Mouse (Mus musculus): ENCODE measurements around the gene Gm20604. TPM values are rescaled to one million over a fixed set of nuclear protein-coding genes. Genes with fewer than 3 reads are reported as not detected.

Gene Gm20604
- 10 to 100 TPM; 18.1 to 20.3 TPM for total RNA-seq (2021)
- long read RNA-seq, experiment 1, transcript Gm20604-201 (2 exons, 2,795 nt) = major isoform, 9 of 10 reads
- long read RNA-seq, experiment 1, partial matches to known transcripts = 1 of 10 reads
- long read RNA-seq, experiment 1, other reads (novel, unspliced or antisense) = 0 of 10 reads
- long read RNA-seq, experiment 2, transcript Gm20604-201 (2 exons, 2,795 nt) = major isoform, 8 of 13 reads
- long read RNA-seq, experiment 2, partial matches to known transcripts = 2 of 13 reads
- long read RNA-seq, experiment 2, other reads (novel, unspliced or antisense) = 3 of 13 reads

DNA sequence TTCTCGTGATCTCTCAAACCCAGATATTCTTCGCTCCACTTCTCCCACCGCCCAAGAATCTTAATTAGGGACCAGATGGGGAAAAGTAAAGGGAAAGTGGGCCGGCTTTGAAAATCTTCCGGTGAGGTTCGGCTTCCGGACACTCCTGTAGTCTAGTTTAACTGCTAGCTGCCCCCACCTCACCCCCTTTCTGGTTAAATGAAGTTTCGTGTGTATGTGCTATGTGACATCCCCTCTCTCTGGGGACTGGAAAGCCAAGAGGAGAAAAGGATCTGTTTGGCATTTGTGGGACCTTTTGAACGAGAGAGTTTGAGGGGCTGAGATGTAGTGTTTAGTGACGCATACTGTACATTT lies at the start of gene Gm20604:
Gene Gm20604 (minus strand): TSS at position 270 of the 354 bp plus-strand sequence.
- H3K4me3 ChIP-seq = peak within 1 kb of the TSS; percentile 94
- DNase-seq (ENCODE audit: extremely low spot score in 1 of 2, low spot score in 2 of 2) = peak in 1 of 2 experiments; percentile 25
- no peak for TF ChIP-seq CTCF (IDR thresholded peaks at IDR 0.05)
- intact Hi-C loops (cut with DNase I) = loop anchor here (10.0 kb wide), 1 partner anchor 306 kb away; no protein-coding TSS in a partner anchor
- peak within 1 kb of the TSS; percentile 87 for H3K27ac ChIP-seq

DNA sequence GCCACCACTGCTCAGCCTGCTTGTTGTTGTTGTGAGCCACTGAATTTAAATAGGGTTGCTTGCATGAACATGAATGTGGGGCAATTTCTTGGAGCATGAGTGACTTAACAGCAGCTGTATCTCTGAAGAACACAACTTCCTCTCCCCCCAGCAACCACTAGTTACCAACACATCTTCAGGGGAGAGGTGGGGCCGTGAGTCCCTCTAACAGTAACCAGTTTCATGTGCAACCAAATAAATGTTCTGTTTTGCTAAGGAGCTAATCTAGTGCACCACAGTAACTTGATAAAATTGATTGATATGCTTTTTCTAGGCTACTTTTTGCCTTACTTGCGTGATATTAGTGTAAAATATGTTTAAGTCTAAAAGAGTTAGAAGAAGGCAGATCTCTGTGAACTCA lies 41.1 kb upstream of the Gm20604 start:
- Histone ChIP-seq H3K27ac (no peak overlapping the region), H3K4me3 (no peak overlapping the region)
- DNase-seq (ENCODE audit: extremely low spot score in 1 of 2, low spot score in 2 of 2) = no peak
- intact Hi-C loops (cut with DNase I) = no loop called here
- no peak for TF ChIP-seq CTCF (IDR thresholded peaks at IDR 0.05)

DNA sequence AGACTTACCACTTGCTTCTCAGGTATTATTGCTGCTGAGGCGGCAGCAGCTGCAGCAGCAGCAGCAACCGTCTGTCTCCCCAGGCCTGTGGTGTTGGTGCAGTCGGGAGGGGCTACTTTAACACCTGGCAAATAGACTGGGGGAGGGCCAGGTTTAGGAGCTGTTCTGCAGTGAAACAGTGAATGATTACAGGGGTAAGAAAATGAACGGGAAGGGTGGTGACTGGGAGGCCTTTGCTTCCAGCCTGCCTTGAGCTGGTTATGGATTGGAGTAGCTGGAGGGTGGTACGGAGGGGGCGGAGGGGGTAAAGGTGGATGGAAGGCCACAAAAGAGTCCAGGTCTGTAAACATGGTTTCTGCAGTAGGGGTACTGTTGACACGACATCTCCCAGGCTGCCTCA lies 29.5 kb upstream of the Gm20604 start:
- TF ChIP-seq CTCF (IDR thresholded peaks at IDR 0.05) = no peak
- Histone ChIP-seq H3K4me3 (no peak overlapping the region), H3K27ac (no peak overlapping the region)
- intact Hi-C loops (cut with DNase I) = no loop called here
- DNase-seq (ENCODE audit: extremely low spot score in 1 of 2, low spot score in 2 of 2) = no peak

DNA sequence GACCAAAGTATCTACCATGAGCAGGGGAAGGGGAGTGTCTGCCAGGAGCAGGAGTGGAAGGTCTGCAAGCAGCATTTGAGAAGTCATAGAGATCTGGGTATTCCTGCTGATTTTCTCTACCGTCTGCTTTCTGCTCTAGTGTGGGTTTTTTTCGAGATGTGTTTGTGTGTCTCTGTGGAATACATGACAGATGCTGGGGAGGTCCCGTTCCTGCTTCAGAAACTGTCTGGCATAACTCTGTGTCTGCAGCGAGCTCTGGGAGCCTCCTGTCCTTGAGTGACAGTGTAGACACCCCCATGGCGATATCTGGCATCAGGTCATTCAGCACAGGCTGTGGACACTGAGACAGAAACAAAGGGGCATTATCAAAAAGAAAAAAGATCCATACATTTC lies 27.1 kb upstream of the Gm20604 start:
- no peak for DNase-seq (ENCODE audit: extremely low spot score in 1 of 2, low spot score in 2 of 2)
- intact Hi-C loops (cut with DNase I) = no loop called here

DNA sequence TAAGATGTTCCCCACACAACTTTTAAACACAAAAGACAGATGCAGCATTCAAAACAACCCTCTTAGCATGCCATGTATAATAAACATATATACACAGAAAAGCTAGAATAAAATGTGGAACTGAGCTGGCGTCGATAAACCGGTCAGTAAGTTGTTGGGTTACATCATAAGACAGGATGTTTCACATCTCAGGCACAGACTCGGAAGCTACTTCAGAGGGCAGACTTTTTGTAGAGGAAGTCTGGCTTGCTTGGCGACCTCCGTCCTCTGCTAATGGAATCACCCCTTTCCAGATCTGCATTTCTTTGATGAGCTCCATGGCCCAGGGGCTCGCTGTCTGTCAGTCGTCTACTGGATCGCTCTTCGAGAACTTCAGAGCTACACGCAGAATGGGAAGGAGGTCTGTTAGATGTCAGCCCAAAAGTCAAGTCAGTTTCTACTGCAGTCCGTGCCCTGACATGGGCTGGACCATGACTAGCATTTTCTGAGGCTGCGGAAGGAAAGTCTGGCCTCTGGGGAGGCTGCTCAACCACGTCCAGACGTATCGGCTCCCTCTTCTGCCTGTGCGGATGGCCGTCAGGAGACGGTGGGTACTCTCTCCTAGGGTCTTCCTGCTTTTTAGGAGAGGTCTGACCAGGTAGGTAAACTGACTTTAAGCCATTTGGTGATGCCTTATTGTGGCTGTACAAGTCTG lies 26.6 kb upstream of the Gm20604 start:
- TF ChIP-seq CTCF (IDR thresholded peaks at IDR 0.05) = no peak
- intact Hi-C loops (cut with DNase I) = no loop called here
- Histone ChIP-seq H3K4me3 (no peak overlapping the region), H3K27ac (no peak overlapping the region)
- DNase-seq (ENCODE audit: extremely low spot score in 1 of 2, low spot score in 2 of 2) = no peak

More for the DNA sequence above, 27.1 kb upstream of the Gm20604 start:
- no peak overlapping the region for H3K4me3 ChIP-seq
- H3K27ac ChIP-seq = no peak overlapping the region
- TF ChIP-seq CTCF (IDR thresholded peaks at IDR 0.05) = no peak

DNA sequence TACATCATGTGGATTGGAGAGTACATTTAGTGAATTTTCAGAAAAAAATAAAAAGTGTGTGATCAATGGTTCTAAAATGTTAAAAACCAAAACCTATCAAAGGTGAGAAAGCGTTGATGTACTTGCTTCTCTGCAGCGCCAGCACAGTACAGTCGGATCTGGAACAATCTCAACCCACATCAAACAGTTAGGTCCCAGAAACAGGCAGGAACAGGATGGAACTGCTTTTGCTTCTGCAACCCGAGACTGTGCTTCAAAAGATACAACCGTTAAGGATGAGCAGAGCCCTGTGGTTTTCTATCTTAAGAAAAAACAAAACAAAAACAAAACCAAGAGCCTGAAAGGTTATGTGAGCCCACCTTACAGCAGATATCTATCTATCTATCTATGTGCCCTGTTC lies 24.4 kb upstream of the Gm20604 start:
- no peak for DNase-seq (ENCODE audit: extremely low spot score in 1 of 2, low spot score in 2 of 2)
- no peak overlapping the region for H3K27ac ChIP-seq
- no peak overlapping the region for H3K4me3 ChIP-seq
- intact Hi-C loops (cut with DNase I) = no loop called here
- TF ChIP-seq CTCF (IDR thresholded peaks at IDR 0.05) = no peak

DNA sequence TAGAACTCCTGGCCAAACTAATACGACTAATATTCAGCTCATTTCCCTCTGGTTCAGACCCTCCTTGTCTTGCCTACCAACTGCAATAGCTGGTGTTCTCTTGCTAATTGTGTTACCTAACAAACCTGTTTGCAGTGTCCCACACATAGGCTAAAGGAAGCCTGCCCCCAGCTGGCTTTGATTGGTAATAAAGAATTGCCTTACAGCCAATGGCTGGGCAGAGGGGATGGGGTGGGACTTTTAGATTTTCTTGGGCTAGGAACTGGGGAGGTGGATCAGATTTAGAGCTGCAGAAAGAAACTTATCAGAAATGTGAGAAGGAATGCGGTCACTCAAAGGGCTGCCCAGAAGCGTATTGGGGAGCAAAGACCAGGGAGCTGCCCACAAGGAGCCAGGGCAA lies 21.0 kb upstream of the Gm20604 start:
- H3K27ac ChIP-seq = no peak overlapping the region
- peak; percentile 10; the same call in 1 of the 2 replicates for TF ChIP-seq CTCF (IDR thresholded peaks at IDR 0.05)
- no peak overlapping the region for H3K4me3 ChIP-seq
- DNase-seq (ENCODE audit: extremely low spot score in 1 of 2, low spot score in 2 of 2) = no peak
- intact Hi-C loops (cut with DNase I) = no loop called here

DNA sequence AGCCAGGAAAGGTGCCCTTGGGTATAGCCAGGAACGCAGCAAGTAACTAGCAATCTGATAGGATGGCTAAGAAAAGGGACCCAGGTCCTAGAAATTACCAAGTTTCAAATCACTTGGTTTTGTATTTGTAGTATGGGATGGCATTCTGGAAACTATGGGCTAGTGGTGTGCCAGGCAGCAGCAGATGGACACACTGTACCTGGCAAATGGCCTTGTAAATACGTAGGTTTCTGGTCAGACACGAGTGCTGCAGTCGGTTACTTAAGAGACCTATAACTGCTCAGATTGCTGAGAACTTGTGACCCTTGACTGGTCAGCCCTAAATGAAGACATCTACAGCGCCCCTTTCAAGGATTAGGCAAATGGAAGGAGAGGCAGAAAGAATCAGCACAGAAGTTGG lies 19.7 kb upstream of the Gm20604 start:
- Histone ChIP-seq H3K4me3 (no peak overlapping the region), H3K27ac (no peak overlapping the region)
- TF ChIP-seq CTCF (IDR thresholded peaks at IDR 0.05) = no peak
- intact Hi-C loops (cut with DNase I) = no loop called here
- no peak for DNase-seq (ENCODE audit: extremely low spot score in 1 of 2, low spot score in 2 of 2)

DNA sequence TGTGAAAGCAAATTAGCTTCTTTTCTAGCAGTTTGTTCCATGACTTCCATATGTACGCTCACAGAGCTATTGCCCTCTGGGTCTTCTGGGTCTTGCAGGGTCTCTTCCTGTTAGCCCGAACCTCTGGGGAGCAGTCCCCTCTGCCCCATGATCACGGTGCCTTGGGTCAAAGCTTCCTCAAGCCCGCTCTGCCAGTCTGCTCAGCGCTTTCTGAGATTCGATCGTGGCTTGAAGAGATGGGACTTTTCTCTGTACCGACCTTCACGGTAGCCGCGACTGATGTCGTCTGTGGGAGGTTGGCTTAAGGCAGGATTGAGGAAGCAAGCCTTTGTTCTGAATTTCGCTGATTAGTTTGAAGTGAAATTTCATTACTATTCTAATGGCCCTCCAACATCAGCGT lies 17.6 kb upstream of the Gm20604 start:
- intact Hi-C loops (cut with DNase I) = no loop called here
- DNase-seq (ENCODE audit: extremely low spot score in 1 of 2, low spot score in 2 of 2) = no peak
- no peak overlapping the region for H3K27ac ChIP-seq
- no peak overlapping the region for H3K4me3 ChIP-seq
- no peak for TF ChIP-seq CTCF (IDR thresholded peaks at IDR 0.05)

DNA sequence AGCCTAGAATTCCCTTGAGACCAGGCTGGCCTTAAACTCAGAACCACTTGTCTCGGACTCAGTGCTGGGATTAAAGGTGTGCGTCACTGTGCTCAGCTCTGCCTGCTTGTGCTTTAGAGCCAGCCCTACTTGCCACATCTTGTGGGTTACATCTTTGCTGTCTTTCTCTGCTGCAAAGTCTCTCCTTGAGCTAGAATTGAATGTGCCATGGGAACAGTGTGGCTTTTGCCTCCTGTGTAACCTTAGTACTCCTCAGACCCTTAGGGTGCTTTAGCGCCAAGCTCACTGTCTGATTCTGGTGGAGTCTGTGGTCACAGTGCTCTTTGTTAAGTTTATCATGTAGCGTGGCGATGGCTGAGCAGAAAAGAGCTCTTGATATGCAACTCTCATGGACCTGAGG lies 14.2 kb upstream of the Gm20604 start:
- Histone ChIP-seq H3K4me3 (no peak overlapping the region), H3K27ac (no peak overlapping the region)
- intact Hi-C loops (cut with DNase I) = no loop called here
- no peak for TF ChIP-seq CTCF (IDR thresholded peaks at IDR 0.05)
- no peak for DNase-seq (ENCODE audit: extremely low spot score in 1 of 2, low spot score in 2 of 2)

DNA sequence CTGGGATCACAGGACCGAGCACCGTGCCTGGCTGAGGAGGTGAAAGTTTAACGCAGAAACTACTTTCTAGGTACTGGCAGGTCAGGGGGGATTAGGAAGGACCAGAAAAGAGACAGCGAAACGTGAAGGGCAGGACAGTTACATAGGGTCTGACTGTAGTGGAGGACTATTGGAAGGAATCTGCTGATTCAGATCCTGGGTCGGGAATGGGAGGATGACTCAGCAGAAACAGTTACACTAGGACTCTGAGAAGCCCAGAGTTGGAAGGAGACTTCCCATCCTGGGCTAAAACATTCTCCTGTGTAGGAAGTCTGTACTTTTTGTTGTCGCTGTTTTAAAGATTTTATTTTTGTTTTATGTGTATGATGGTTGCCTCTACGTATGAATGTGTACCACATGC lies 13.1 kb upstream of the Gm20604 start:
- no peak overlapping the region for H3K27ac ChIP-seq
- TF ChIP-seq CTCF (IDR thresholded peaks at IDR 0.05) = no peak
- no peak overlapping the region for H3K4me3 ChIP-seq
- intact Hi-C loops (cut with DNase I) = no loop called here
- DNase-seq (ENCODE audit: extremely low spot score in 1 of 2, low spot score in 2 of 2) = no peak

DNA sequence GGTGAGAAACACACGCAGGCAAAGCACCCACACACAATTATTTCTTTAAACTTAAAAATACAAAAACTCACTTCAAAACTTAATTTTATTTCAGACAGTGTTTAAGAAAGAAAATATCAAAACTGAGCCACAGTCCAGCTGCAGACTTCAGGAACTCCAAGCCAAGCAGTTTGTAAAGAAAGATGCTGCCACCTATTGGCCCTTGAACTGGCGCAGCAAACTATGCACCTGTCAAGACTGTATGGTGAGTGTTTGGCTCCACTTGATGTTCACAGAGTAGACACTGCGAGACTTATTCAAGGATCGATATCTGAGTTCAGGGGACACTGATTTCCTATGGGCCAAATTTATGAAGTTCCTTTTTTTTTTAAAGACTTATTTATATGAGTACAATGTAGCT lies 10.5 kb upstream of the Gm20604 start:
- intact Hi-C loops (cut with DNase I) = no loop called here
- peak; percentile 23 for TF ChIP-seq CTCF (IDR thresholded peaks at IDR 0.05)

DNA sequence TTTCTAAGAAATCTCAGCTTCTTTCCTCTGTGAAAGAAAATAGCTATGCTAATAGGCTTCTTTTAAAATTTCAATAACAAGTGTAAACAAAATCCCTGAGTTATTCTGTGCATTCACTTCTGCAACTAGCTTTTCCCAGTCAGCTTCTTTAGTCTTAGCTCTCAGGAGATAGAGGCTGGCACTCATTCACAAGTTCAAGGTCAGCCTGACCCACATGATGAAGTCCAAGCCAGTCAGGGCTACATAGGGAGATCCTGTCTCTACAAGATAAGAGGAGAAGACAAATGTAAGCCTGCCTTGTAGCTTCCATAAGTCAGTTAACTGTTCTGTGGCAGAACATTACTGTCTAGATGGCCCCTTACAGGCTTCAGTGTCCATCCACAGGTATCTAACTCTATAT lies 5.2 kb upstream of the Gm20604 start:
- no peak for DNase-seq (ENCODE audit: extremely low spot score in 1 of 2, low spot score in 2 of 2)
- H3K27ac ChIP-seq = no peak overlapping the region
- intact Hi-C loops (cut with DNase I) = no loop called here
- no peak overlapping the region for H3K4me3 ChIP-seq
- no peak for TF ChIP-seq CTCF (IDR thresholded peaks at IDR 0.05)

More for the DNA sequence above, 10.5 kb upstream of the Gm20604 start:
- no peak overlapping the region for H3K4me3 ChIP-seq
- DNase-seq (ENCODE audit: extremely low spot score in 1 of 2, low spot score in 2 of 2) = no peak
- H3K27ac ChIP-seq = no peak overlapping the region
